Mouse (Mus musculus): ENCODE measurements around the gene Ccdc12. TPM values are rescaled to one million over a fixed set of nuclear protein-coding genes. Genes with fewer than 3 reads are reported as not detected.

The Ccdc12 gene
- total and polyA plus RNA-seq, 3 experiments, result 85.2 to 104 (median 97.8) TPM

GRCm38 (mm10) chr9:110635225-110635624, 21.1 kb upstream of the Ccdc12 start:
- no peaks in the 10 kb centered on the region for H3K9me3 ChIP-seq (replicated peaks; ENCODE audit: low read length)
- H3K9ac ChIP-seq (ENCODE audit: insufficient read depth, low read depth), result no peak overlapping the region
- H3K4me1 ChIP-seq (ENCODE audit: control insufficient read depth in 1 of 2, insufficient read depth in 2 of 2), result no peaks in the 10 kb centered on the region; a peak in 1 of 4 replicates
- peaks cover 84 to 100% of the 10 kb centered on the region in 2 experiments for H3K36me3 ChIP-seq (replicated peaks in 1 of 2; ENCODE audit: control insufficient read depth in 1 of 2, insufficient read depth in 1 of 2, low read length in 1 of 2)
- in situ Hi-C loops (cut with MboI; ENCODE audit: low pct_ligation_motif_present, low pct_unique_long_range_greater_than_20kb, low sequenced_read_pairs) (no loop called here), dilution Hi-C loops (cut with MboI; ENCODE audit: extremely low pct_ligation_motif_present, extremely low pct_unique_long_range_greater_than_20kb, low sequenced_read_pairs) (no loop called here)
- no peak overlapping the region for H3K4me3 ChIP-seq (replicated peaks in 1 of 3; ENCODE audit: low read depth in 2 of 3, low read length in 2 of 3, poor library complexity in 1 of 3)
- H3K27ac ChIP-seq (ENCODE audit: insufficient read depth, low read depth), result no peak overlapping the region
- no peak for TF ChIP-seq BHLHE40 (IDR thresholded peaks at IDR 0.05; ENCODE audit: low read depth, low read length)
- TF ChIP-seq ETS1 (conservative IDR thresholded peaks at IDR 0.05; ENCODE audit: low read depth, low read length), result no peak
- no peak for TF ChIP-seq PAX5 (IDR thresholded peaks at IDR 0.05; ENCODE audit: low read length)
- no peak for TF ChIP-seq RCOR1 (conservative IDR thresholded peaks at IDR 0.05; ENCODE audit: low read depth, low read length)
- TF ChIP-seq GABPA (IDR thresholded peaks at IDR 0.05; ENCODE audit: insufficient replicate concordance, low read depth, low read length), result no peak
- no peak for TF ChIP-seq USF2 (conservative IDR thresholded peaks at IDR 0.05; ENCODE audit: low read depth, low read length)
- no peak for TF ChIP-seq SIN3A (IDR thresholded peaks at IDR 0.05; ENCODE audit: low read length)
- no peak for TF ChIP-seq KAT2A (IDR thresholded peaks at IDR 0.05; ENCODE audit: insufficient replicate concordance, low read length)
- TF ChIP-seq CHD2 (IDR thresholded peaks at IDR 0.05; ENCODE audit: low read length), result no peak
- TF ChIP-seq ZC3H11A (IDR thresholded peaks at IDR 0.05; ENCODE audit: low read depth, low read length), result peak; percentile 93
- no peak for TF ChIP-seq JUN (IDR thresholded peaks at IDR 0.05; ENCODE audit: insufficient read depth, low read depth, low read length)
- no peak for TF ChIP-seq MXI1 (IDR thresholded peaks at IDR 0.05; ENCODE audit: low read depth, low read length)
- no peak for TF ChIP-seq HCFC1 (IDR thresholded peaks at IDR 0.05; ENCODE audit: low read depth, low read length)
- no peak for TF ChIP-seq JUND (conservative IDR thresholded peaks at IDR 0.05; ENCODE audit: low read depth, low read length)
- TF ChIP-seq EP300 (IDR thresholded peaks at IDR 0.05; ENCODE audit: low read length), result no peak
- no peak for TF ChIP-seq NRF1 (IDR thresholded peaks at IDR 0.05; ENCODE audit: low read depth, low read length)
- peak; percentile 73 for TF ChIP-seq IRF4 (IDR thresholded peaks at IDR 0.05; ENCODE audit: low read depth, low read length)
- peak; percentile 59; the same call in 1 of the 2 replicates for TF ChIP-seq ELF1 (IDR thresholded peaks at IDR 0.05; ENCODE audit: low read depth, low read length)
- peak; percentile 93 for TF ChIP-seq RAD21 (IDR thresholded peaks at IDR 0.05; ENCODE audit: low read depth, low read length)
- no peak for TF ChIP-seq MAFK (IDR thresholded peaks at IDR 0.05; ENCODE audit: insufficient replicate concordance, low read length)
- TF ChIP-seq POLR2AphosphoS2 (IDR thresholded peaks at IDR 0.05; ENCODE audit: low read depth, low read length), result no peak
- no peak for TF ChIP-seq ZKSCAN1 (IDR thresholded peaks at IDR 0.05; ENCODE audit: borderline replicate concordance, low read depth, low read length)
- TF ChIP-seq MAZ (IDR thresholded peaks at IDR 0.05; ENCODE audit: low read depth, low read length), result 0 out of 2 replicates have a peak, but pooled peaks have one; percentile 21
- TF ChIP-seq CHD1 (IDR thresholded peaks at IDR 0.05; ENCODE audit: low read depth, low read length), result no peak
- TF ChIP-seq MAX (IDR thresholded peaks at IDR 0.05; ENCODE audit: low read length), result no peak
- peak; percentile 68 to 96 for TF ChIP-seq CTCF (conservative IDR thresholded peaks at IDR 0.05 in 1 of 2, IDR thresholded peaks at IDR 0.05 in 1 of 2; ENCODE audit: low read depth in 2 of 2, low read length in 2 of 2)
- TF ChIP-seq ZMIZ1 (IDR thresholded peaks at IDR 0.05; ENCODE audit: low read depth, low read length), result no peak
- TF ChIP-seq NELFE (IDR thresholded peaks at IDR 0.05; ENCODE audit: low read depth, low read length), result no peak
- TF ChIP-seq SMC3 (IDR thresholded peaks at IDR 0.05; ENCODE audit: low read depth, low read length), result peak; percentile 98
- TF ChIP-seq TBP (conservative IDR thresholded peaks at IDR 0.05; ENCODE audit: low read depth, low read length), result no peak
- TF ChIP-seq TCF12 (IDR thresholded peaks at IDR 0.05; ENCODE audit: low read depth, low read length), result peak; percentile 21; the same call in 1 of the 2 replicates
- no peak for TF ChIP-seq USF1 (IDR thresholded peaks at IDR 0.05; ENCODE audit: low read depth, low read length)
- no peak for TF ChIP-seq MEF2A (IDR thresholded peaks at IDR 0.05; ENCODE audit: borderline replicate concordance, low read depth, low read length)
- no peak for TF ChIP-seq MYC (IDR thresholded peaks at IDR 0.05; ENCODE audit: low read depth, low read length)
- H3K4me2 ChIP-seq (ENCODE audit: insufficient read depth, low read depth, poor library complexity, severe bottlenecking), result no peak overlapping the region
- H3K27me3 ChIP-seq (replicated peaks), result no peaks in the 10 kb centered on the region
- peak; percentile 77 for DNase-seq (ENCODE audit: extremely low read depth)
- H3K79me2 ChIP-seq (replicated peaks; ENCODE audit: control insufficient read depth, extremely low read depth, insufficient read depth, poor library complexity, severe bottlenecking), result no peaks in the 10 kb centered on the region

All from CH12.LX (cell line).